Mouse (Mus musculus): ENCODE data around the gene Tacc3. TPM values are rescaled to one million over a fixed set of nuclear protein-coding genes. Genes with fewer than 3 reads are reported as not detected.

Tacc3 gene
- polyA plus RNA-seq, 1 experiment = 9.2 TPM

GRCm38 (mm10) chr5:33720852-33721490 lies 63.0 kb downstream of the Tacc3 start:
- Histone ChIP-seq H3K4me3 (replicated peaks; ENCODE audit: insufficient read depth, low read depth, low read length) (peak overlapping the region; percentile 6), H3K27me3 (ENCODE audit: control insufficient read depth, insufficient read depth, low read length) (peaks cover 8% of the 10 kb centered on the region; the same call in 1 of the 2 replicates), H3K27ac (ENCODE audit: insufficient read depth, low read length) (no peak overlapping the region), H3K4me1 (ENCODE audit: control insufficient read depth, insufficient read depth, low read length) (no peaks in the 10 kb centered on the region)
- WGBS = 16% methylated on average over 8 of the region's 8 CpGs
- no peak for DNase-seq
- TF ChIP-seq CTCF (IDR thresholded peaks at IDR 0.05; ENCODE audit: borderline replicate concordance, insufficient read depth, low read depth, low read length) = no peak
- TF ChIP-seq POLR2A (IDR thresholded peaks at IDR 0.05; ENCODE audit: borderline replicate concordance, insufficient read depth, low read length) = no peak

GRCm38 (mm10) chr5:33721541-33722265 lies 63.8 kb downstream of the Tacc3 start, which contains the start of gene Fgfr3:
Gene Fgfr3, plus strand, starts transcription at chr5:33721674.
- under 1% methylated on average over 73 of the region's 73 CpGs for WGBS
- DNase-seq = no peak
- TF ChIP-seq POLR2A (IDR thresholded peaks at IDR 0.05; ENCODE audit: borderline replicate concordance, insufficient read depth, low read length) (no peak), CTCF (IDR thresholded peaks at IDR 0.05; ENCODE audit: borderline replicate concordance, insufficient read depth, low read depth, low read length) (no peak)

DNA sequence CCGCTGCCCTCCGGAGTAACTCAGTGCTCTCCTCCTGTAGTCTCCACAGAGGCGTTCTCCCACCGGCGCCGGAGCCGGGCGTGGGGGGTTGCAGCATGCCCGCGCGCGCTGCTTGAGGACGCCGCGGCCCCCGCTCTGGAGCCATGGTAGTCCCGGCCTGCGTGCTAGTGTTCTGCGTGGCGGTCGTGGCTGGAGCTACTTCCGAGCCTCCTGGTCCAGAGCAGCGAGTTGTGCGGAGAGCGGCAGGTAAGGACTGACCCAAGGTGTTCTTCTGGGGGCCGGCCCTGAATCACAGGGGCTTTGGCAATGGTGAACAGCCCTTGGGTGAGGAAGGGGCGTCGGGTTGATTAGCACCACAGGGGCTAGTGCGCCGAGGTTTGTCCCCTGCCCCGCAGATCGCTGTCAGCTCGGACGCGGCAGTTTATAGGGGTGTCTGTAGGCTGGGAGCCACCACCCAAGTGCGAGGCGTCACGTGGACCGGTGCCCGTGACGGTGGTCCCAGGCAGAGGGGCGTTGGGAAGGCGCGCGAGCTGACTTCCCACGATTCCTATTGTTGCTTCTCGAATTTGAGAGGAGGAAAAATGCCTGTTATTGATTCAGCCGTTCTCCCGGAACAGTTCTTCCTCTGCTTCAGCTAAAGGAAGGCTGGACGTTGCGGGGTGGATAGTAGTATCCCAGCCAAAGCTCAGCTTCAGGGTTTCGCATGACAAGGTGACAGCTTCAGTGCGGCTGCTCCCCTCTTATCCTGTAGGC lies 64.5 kb downstream of the Tacc3 start:
- no peaks in the 10 kb centered on the region for H3K4me1 ChIP-seq (ENCODE audit: control insufficient read depth, insufficient read depth, low read length)
- WGBS = under 1% methylated on average over 53 of the region's 53 CpGs
- H3K27ac ChIP-seq (ENCODE audit: insufficient read depth, low read length) = no peak overlapping the region
- H3K27me3 ChIP-seq (ENCODE audit: control insufficient read depth, insufficient read depth, low read length) = peaks cover 8% of the 10 kb centered on the region; the same call in 1 of the 2 replicates
- peak overlapping the region; percentile 47 for H3K4me3 ChIP-seq (replicated peaks; ENCODE audit: insufficient read depth, low read depth, low read length)
- TF ChIP-seq CTCF (IDR thresholded peaks at IDR 0.05; ENCODE audit: borderline replicate concordance, insufficient read depth, low read depth, low read length) = no peak
- no peak for TF ChIP-seq POLR2A (IDR thresholded peaks at IDR 0.05; ENCODE audit: borderline replicate concordance, insufficient read depth, low read length)
- DNase-seq = no peak

More at GRCm38 (mm10) chr5:33721541-33722265, 63.8 kb downstream of the Tacc3 start, which contains the start of gene Fgfr3:
- H3K27me3 ChIP-seq (ENCODE audit: control insufficient read depth, insufficient read depth, low read length) = peaks cover 8% of the 10 kb centered on the region; the same call in 1 of the 2 replicates
- H3K4me1 ChIP-seq (ENCODE audit: control insufficient read depth, insufficient read depth, low read length) = no peaks in the 10 kb centered on the region
- H3K27ac ChIP-seq (ENCODE audit: insufficient read depth, low read length) = no peak within 1 kb of the TSS
- H3K4me3 ChIP-seq (replicated peaks; ENCODE audit: insufficient read depth, low read depth, low read length) = peak within 1 kb of the TSS; percentile 47

GRCm38 (mm10) chr5:33723019-33723640 lies 65.2 kb downstream of the Tacc3 start:
- TF ChIP-seq POLR2A (IDR thresholded peaks at IDR 0.05; ENCODE audit: borderline replicate concordance, insufficient read depth, low read length) (no peak), CTCF (IDR thresholded peaks at IDR 0.05; ENCODE audit: borderline replicate concordance, insufficient read depth, low read depth, low read length) (no peak)
- Histone ChIP-seq H3K27ac (ENCODE audit: insufficient read depth, low read length) (no peak overlapping the region), H3K27me3 (ENCODE audit: control insufficient read depth, insufficient read depth, low read length) (peaks cover 8% of the 10 kb centered on the region; the same call in 1 of the 2 replicates), H3K4me1 (ENCODE audit: control insufficient read depth, insufficient read depth, low read length) (no peaks in the 10 kb centered on the region), H3K4me3 (replicated peaks; ENCODE audit: insufficient read depth, low read depth, low read length) (peak overlapping the region; percentile 47)
- 1% methylated on average over 61 of the region's 61 CpGs for WGBS
- no peak for DNase-seq

DNA sequence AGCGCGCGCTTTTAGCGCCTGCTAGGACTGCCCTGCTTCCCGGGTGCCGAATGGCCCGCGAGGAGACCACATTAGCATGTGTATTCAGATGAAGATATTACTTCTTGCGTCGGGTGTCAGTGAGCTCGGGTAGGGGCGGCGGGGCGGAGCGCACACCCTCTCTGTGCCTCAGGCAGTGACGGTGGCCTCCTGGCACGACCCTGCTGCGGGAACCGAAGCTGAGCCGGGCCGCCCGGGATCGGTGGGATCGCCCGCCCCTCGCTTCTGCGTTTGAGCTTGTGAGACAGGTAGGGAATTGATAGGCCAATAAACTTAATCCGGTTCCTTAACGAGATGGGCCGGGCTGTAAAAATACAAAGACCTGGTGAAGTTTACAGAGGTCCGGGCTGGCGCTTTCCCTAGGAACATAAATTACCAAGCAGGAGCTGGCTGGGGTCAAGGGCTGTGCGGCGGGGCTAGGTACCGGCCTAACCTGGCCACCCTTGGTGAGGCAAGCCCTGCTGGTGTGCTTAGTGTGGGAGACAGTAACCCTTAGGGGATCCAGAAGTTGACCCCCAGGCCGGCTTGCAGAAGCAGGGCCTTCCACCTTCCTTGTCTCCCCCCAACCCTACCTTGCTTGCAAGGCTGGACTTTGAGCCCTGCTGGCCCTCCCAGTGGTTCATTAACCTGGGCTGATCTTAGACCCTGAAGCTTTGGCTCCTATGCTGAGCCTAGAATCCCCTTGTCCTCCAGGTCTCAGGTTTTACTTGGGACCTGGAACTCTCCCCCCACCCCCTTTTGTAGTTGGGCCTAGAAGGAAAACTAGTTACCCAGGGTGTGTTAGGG lies 65.9 kb downstream of the Tacc3 start:
- Histone ChIP-seq H3K27me3 (ENCODE audit: control insufficient read depth, insufficient read depth, low read length) (peaks cover 8% of the 10 kb centered on the region; the same call in 1 of the 2 replicates), H3K27ac (ENCODE audit: insufficient read depth, low read length) (no peak overlapping the region; the same call in 1 of the 2 replicates), H3K4me3 (replicated peaks; ENCODE audit: insufficient read depth, low read depth, low read length) (peak overlapping the region; percentile 47), H3K4me1 (ENCODE audit: control insufficient read depth, insufficient read depth, low read length) (no peaks in the 10 kb centered on the region)
- TF ChIP-seq POLR2A (IDR thresholded peaks at IDR 0.05; ENCODE audit: borderline replicate concordance, insufficient read depth, low read length) (no peak), CTCF (IDR thresholded peaks at IDR 0.05; ENCODE audit: borderline replicate concordance, insufficient read depth, low read depth, low read length) (no peak)
- no peak for DNase-seq
- WGBS = 15% methylated on average over 36 of the region's 36 CpGs

DNA sequence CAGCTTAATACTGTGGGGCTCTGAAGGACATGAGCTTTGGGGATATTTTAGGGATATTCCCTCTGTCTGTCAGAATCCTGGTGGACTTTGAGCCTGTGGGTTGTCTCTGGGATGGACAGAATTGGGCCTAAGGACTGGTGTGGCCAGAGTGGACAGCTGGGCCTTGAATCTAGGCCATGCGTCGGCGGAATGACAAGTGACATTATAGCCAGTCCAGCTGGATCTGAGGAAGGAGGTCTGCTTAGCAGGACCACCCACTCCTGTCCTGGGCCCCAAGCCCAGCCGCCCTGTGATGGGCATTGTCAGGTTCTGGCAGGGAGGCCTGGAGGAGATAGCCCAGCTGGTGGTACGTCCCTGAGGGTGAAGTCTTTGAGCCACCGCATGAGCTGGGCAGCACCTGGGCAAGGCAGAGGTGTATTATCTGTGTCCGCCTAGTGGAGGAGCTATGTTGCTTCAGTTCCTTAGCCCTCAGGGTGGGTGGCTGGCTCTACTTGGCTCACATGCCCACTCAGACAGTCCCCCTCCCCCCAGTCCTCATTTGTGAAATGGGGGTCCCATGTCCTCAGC lies 68.2 kb downstream of the Tacc3 start:
- DNase-seq = peak in 1 of 2 experiments; percentile 52
- WGBS = 63% methylated on average over 7 of the region's 7 CpGs
- H3K27me3 ChIP-seq (ENCODE audit: control insufficient read depth, insufficient read depth, low read length) = peaks cover 8% of the 10 kb centered on the region; the same call in 1 of the 2 replicates
- no peak overlapping the region for H3K4me3 ChIP-seq (replicated peaks; ENCODE audit: insufficient read depth, low read depth, low read length)
- H3K4me1 ChIP-seq (ENCODE audit: control insufficient read depth, insufficient read depth, low read length) = no peaks in the 10 kb centered on the region
- H3K27ac ChIP-seq (ENCODE audit: insufficient read depth, low read length) = no peak overlapping the region
- TF ChIP-seq CTCF (IDR thresholded peaks at IDR 0.05; ENCODE audit: borderline replicate concordance, insufficient read depth, low read depth, low read length) (no peak), POLR2A (IDR thresholded peaks at IDR 0.05; ENCODE audit: borderline replicate concordance, insufficient read depth, low read length) (no peak)
